Mouse (Mus musculus): ENCODE measurements at regions not wholly inside any gene's neighbourhood (a gene's known extent, or its start where the extent isn't known, plus 50 kb on each side); places are given as distances from the start of the nearest gene placed in this dataset.

DNA sequence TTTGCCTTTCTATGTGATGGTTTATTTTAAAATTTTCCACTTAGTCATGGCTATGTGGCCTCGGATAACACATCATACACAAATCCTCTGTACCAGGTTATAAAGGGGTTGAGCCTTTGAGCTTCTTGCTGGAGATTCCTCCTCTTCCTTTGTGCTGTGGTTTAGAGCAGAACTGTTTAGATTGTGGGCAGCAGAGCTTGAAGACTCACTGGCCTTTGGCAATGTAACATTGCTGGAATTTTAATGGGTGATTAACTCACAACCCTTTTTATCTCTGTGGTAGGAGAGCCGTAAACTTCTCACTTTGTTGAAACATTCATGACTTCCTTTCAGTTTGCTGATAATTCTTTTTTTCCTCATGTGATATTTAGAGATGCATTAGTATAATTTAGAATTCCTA is 413.0 kb downstream of the Lmo7 start:
- Histone ChIP-seq H3K36me3 (replicated peaks) (no peaks in the 10 kb centered on the region), H3K9ac (no peak overlapping the region), H3K27me3 (no peaks in the 10 kb centered on the region), H3K9me3 (no peaks in the 10 kb centered on the region), H3K27ac (no peak overlapping the region), H3K4me3 (replicated peaks) (no peak overlapping the region), H3K4me2 (no peak overlapping the region), H3K4me1 (no peaks in the 10 kb centered on the region)
- ATAC-seq (ENCODE audit: low FRiP score): no peak
- WGBS: 23% methylated on average over 2 of the region's 2 CpGs

DNA sequence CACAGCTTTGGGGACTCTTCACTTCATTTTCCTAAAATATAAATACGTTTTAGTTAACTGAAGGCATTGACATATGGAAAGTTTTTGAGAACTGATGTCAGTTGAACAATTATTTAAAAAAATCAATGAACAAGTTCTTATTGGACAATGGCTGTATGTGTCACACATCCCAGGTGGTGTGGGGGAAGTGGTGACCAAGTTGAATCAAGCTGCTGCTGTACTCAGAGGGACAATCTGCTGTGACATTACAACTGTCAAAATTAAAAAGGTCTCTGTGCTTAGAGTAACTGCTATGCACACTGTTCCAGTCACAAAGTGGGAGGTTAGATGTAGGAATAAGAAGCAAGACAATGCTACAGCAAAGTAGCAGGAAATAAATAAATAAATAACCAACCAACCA is 409.2 kb downstream of the Lmo7 start:
- WGBS: 90% methylated on average over 1 of the region's 1 CpGs
- ATAC-seq (ENCODE audit: low FRiP score): no peak
- H3K4me1 ChIP-seq: no peaks in the 10 kb centered on the region

DNA sequence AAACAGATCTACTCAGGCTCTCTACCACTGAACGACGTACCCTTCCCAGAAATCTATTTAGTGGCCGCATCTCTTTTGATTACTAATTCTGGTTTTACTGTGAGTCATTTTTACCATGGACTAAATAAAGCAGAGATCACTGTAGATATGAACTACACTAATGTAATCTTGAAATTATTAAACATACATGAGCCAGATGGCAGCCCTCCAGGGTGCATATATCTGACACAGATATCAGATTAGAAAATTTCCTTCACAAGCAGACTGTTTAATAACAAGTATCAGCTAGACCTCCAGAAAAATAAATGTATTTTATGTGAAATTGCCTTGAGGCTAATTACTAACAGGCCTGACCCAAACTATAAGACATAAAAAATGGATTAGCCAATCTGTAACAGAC is 388.4 kb downstream of the Lmo7 start:
- Histone ChIP-seq H3K27ac (no peak overlapping the region), H3K9me3 (no peaks in the 10 kb centered on the region), H3K4me3 (replicated peaks) (no peak overlapping the region), H3K9ac (no peak overlapping the region), H3K4me1 (no peaks in the 10 kb centered on the region), H3K4me2 (no peak overlapping the region), H3K27me3 (no peaks in the 10 kb centered on the region), H3K36me3 (replicated peaks) (no peaks in the 10 kb centered on the region)
- no peak for ATAC-seq (ENCODE audit: low FRiP score)
- WGBS: 96% methylated on average over 3 of the region's 3 CpGs

More for the DNA sequence above, 409.2 kb downstream of the Lmo7 start:
- H3K27me3 ChIP-seq: no peaks in the 10 kb centered on the region
- H3K4me2 ChIP-seq: no peak overlapping the region
- no peak overlapping the region for H3K4me3 ChIP-seq (replicated peaks)
- H3K9me3 ChIP-seq: no peaks in the 10 kb centered on the region
- no peak overlapping the region for H3K9ac ChIP-seq
- no peak overlapping the region for H3K27ac ChIP-seq
- no peaks in the 10 kb centered on the region for H3K36me3 ChIP-seq (replicated peaks)

DNA sequence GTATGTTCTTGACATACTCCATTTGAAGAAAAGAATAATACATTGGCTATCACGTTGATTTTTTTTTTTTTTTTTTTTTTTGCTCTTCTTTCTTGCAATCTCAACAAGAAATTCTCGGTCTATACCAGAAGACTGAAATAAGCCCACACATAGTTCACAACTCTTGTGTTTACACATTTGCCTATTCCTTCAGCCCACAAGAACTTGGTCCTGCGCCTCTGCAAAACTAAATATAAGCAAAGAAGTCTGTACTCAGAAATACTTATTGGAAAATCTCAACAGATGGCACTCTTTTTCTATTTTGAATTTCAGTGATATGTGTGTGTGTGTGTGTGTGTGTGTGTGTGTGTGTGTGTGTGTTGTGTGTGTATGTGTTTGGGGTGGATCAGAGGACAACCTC is 376.4 kb downstream of the Lmo7 start:
- Histone ChIP-seq H3K9me3 (no peaks in the 10 kb centered on the region), H3K9ac (no peak overlapping the region), H3K36me3 (replicated peaks) (no peaks in the 10 kb centered on the region), H3K4me2 (no peak overlapping the region), H3K27ac (no peak overlapping the region), H3K4me1 (no peaks in the 10 kb centered on the region), H3K4me3 (replicated peaks) (no peak overlapping the region), H3K27me3 (no peaks in the 10 kb centered on the region)
- no peak for ATAC-seq (ENCODE audit: low FRiP score)
- WGBS: 81% methylated on average over 3 of the region's 3 CpGs

DNA sequence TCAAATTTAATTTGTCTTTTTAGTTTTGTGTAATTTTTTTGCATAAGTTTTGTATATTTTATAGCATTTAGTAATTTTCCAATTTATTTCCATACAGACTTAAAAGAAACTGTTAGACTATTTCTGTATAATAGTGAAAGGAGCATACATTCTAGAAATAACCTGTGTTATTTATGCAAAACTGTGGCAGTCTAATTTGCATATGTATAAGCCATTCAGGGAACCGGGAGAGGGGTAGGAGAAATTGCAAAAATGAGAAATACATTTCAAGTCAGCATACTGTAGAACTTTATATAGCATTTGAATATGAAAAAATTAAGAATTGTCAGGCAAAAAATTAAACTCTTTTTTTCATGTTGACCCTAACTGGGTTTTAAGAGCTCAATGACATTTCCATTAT is 364.3 kb downstream of the Lmo7 start:
- Histone ChIP-seq H3K4me1 (no peaks in the 10 kb centered on the region), H3K36me3 (replicated peaks) (no peaks in the 10 kb centered on the region), H3K27me3 (no peaks in the 10 kb centered on the region), H3K27ac (no peak overlapping the region), H3K9ac (no peak overlapping the region), H3K4me3 (replicated peaks) (no peak overlapping the region), H3K9me3 (no peaks in the 10 kb centered on the region), H3K4me2 (no peak overlapping the region)
- 45% methylated on average over 1 of the region's 1 CpGs for WGBS
- no peak for ATAC-seq (ENCODE audit: low FRiP score)

DNA sequence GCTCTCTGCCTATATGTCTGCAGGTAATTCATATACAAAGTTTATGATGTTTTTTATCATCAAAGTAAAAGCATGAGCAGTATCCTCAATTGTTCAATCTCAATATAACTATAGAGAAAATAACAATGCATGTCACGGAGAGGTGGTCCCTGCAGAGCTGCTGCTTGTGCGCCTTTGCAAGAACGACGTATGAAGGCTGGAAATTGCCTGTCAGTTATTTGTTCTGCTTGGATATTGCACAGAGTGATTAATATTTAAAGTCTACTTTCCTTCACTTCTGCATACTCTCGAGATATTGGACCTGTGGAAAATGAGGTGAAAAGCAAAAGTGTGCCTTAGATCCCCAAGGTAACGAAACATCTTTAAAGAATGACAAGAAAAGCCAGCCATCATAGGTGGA is 362.8 kb downstream of the Lmo7 start:
- Histone ChIP-seq H3K27ac (no peak overlapping the region), H3K36me3 (replicated peaks) (no peaks in the 10 kb centered on the region), H3K9ac (no peak overlapping the region), H3K27me3 (no peaks in the 10 kb centered on the region), H3K9me3 (no peaks in the 10 kb centered on the region), H3K4me1 (no peaks in the 10 kb centered on the region), H3K4me2 (no peak overlapping the region), H3K4me3 (replicated peaks) (no peak overlapping the region)
- WGBS: 67% methylated on average over 6 of the region's 6 CpGs
- ATAC-seq (ENCODE audit: low FRiP score): no peak

DNA sequence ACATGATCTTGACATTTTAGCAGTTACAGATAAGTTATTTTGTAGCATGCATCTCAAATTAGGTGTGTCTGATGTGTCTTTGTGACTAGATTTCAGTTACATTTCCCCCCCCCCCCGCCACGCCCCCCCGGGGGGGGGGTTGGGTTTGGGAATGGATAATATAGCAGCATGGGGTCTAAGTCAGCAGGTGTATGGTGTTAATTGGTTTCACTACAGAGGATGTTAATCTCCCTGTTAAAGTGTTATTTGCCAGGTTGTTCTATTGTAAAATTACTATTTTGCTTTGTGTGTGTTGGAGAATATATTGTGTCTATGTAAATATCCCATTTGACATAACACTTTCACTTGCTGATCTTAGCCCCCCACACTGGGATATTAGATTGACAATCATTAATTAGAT is 319.2 kb downstream of the Lmo7 start:
- ATAC-seq (ENCODE audit: low FRiP score): no peak
- whole genome bisulfite sequencing: 13% methylated on average over 3 of the region's 3 CpGs

DNA sequence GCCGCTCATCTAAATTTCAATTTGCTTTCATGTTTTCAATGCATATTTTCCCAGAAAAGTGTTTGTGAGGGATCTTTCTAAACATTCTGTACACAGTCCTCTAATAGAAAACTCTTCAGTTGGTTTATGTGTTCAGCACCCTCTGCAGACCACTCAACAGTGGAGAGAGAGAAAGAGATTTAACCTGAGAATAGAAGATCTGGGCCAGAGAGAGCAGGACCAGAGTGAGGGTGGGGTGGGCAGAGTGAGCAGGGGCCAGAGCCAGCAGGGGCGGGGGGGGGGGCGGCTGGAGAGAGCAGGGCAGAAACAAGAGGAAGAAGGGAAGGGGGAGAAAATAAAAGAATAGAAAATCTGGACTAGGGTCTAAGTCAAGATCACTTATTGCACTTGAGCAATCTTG is 318.7 kb downstream of the Lmo7 start:
- no peaks in the 10 kb centered on the region for H3K9me3 ChIP-seq
- H3K9ac ChIP-seq: no peak overlapping the region
- H3K4me2 ChIP-seq: no peak overlapping the region
- 84% methylated on average over 1 of the region's 3 CpGs for WGBS
- no peak overlapping the region for H3K4me3 ChIP-seq (replicated peaks)
- H3K27me3 ChIP-seq: no peaks in the 10 kb centered on the region
- H3K27ac ChIP-seq: no peak overlapping the region
- H3K4me1 ChIP-seq: no peaks in the 10 kb centered on the region
- 0 out of 2 replicates have a peak, but pooled peaks have one; percentile 27 for ATAC-seq (ENCODE audit: low FRiP score)
- H3K36me3 ChIP-seq (replicated peaks): no peaks in the 10 kb centered on the region

More for the DNA sequence above, 319.2 kb downstream of the Lmo7 start:
- H3K27me3 ChIP-seq: no peaks in the 10 kb centered on the region
- no peak overlapping the region for H3K4me3 ChIP-seq (replicated peaks)
- H3K4me2 ChIP-seq: no peak overlapping the region
- no peaks in the 10 kb centered on the region for H3K9me3 ChIP-seq
- no peaks in the 10 kb centered on the region for H3K4me1 ChIP-seq
- H3K27ac ChIP-seq: no peak overlapping the region
- no peak overlapping the region for H3K9ac ChIP-seq
- no peaks in the 10 kb centered on the region for H3K36me3 ChIP-seq (replicated peaks)

DNA sequence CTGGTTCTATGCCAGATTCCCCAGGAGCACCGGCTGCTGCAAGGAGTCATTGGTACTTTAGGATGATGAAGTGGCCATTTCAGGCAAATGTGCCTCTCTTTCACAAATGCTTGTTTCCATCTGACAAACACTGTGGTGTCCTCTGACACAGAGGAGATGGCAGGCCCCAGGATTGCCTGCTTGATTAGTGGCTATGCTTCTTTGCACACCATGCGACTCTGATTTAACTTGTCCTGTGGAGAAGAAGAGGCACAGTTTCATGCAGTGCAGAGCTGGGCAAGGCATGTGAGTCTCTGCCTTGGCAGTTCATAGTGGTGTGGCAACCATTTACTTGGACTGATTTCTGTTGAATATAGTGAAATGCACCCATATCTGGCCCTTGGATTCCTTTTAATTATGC is 308.4 kb downstream of the Lmo7 start:
- no peaks in the 10 kb centered on the region for H3K4me1 ChIP-seq
- 94% methylated on average over 2 of the region's 2 CpGs for WGBS
- no peaks in the 10 kb centered on the region for H3K9me3 ChIP-seq
- H3K36me3 ChIP-seq (replicated peaks): no peaks in the 10 kb centered on the region
- no peaks in the 10 kb centered on the region for H3K27me3 ChIP-seq
- no peak overlapping the region for H3K9ac ChIP-seq
- H3K4me2 ChIP-seq: no peak overlapping the region
- H3K27ac ChIP-seq: no peak overlapping the region
- ATAC-seq (ENCODE audit: low FRiP score): no peak
- no peak overlapping the region for H3K4me3 ChIP-seq (replicated peaks)

DNA sequence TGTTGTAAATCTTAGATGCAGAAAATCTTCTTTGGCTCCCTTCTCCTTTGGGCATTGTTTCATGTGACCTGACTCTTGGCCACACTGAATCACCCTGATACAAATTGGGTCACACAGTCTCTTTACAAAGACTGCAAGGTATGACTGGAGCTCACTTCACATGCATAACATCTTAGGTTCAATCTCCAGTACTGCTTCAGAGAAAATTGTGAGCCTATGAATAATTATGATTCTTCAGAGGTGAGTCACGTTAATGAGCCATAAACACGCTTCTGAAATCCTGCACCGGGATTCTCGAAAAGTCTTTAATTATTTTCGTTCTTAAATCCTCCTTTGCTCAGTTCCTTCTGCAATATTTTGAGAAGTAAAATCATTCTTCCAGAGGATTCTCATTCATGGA is 307.7 kb downstream of the Lmo7 start:
- H3K27ac ChIP-seq: no peak overlapping the region
- H3K4me2 ChIP-seq: no peak overlapping the region
- no peaks in the 10 kb centered on the region for H3K36me3 ChIP-seq (replicated peaks)
- WGBS: 91% methylated on average over 5 of the region's 5 CpGs
- H3K4me3 ChIP-seq (replicated peaks): no peak overlapping the region
- ATAC-seq (ENCODE audit: low FRiP score): no peak
- no peak overlapping the region for H3K9ac ChIP-seq
- H3K27me3 ChIP-seq: no peaks in the 10 kb centered on the region
- no peaks in the 10 kb centered on the region for H3K9me3 ChIP-seq
- H3K4me1 ChIP-seq: no peaks in the 10 kb centered on the region

DNA sequence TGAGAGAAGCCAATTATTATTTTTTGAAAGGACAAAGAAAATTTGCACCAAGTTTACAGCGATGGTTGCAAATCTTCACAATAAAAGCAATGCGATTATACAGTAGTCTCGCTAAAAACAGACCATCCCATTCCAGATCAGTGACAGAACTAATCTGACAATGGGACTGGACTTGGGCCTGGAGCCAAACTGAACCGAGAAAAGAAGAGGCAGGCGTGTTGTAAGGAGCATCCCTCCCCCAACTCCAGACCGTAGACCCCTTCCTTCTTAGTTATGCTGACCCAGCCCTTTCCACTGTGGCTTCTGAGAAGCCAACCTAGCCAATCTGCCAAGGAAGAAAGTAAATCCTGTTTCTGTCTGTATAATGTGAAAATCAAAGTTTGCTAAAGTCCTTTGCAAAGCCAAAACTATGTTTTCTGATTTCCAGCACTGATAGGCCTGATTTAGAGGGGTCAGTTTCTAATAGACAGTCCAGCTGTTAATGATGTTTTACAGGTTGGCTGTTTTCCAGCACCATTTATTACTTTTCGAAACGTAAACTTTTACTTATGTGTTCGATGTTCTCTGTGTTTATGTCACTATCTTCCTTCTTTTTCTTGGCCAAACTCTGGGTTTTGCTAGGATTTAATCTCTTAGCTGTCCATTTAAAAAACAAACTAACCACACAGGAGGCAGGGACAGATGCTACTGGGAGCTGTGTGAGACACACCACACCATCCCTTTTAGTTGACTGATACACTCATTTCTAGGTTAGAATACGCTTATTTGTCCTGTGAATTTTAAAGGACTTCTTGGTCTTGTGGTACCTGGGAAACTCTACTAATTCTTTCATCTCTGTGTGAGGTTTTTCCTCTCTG is 301.5 kb downstream of the Lmo7 start:
- WGBS: 81% methylated on average over 10 of the region's 10 CpGs
- H3K4me2 ChIP-seq: no peak overlapping the region
- no peak overlapping the region for H3K27ac ChIP-seq
- H3K9ac ChIP-seq: no peak overlapping the region
- H3K36me3 ChIP-seq (replicated peaks): no peaks in the 10 kb centered on the region
- no peak for ATAC-seq (ENCODE audit: low FRiP score)
- no peaks in the 10 kb centered on the region for H3K27me3 ChIP-seq
- H3K9me3 ChIP-seq: no peaks in the 10 kb centered on the region
- no peaks in the 10 kb centered on the region for H3K4me1 ChIP-seq
- no peak overlapping the region for H3K4me3 ChIP-seq (replicated peaks)

DNA sequence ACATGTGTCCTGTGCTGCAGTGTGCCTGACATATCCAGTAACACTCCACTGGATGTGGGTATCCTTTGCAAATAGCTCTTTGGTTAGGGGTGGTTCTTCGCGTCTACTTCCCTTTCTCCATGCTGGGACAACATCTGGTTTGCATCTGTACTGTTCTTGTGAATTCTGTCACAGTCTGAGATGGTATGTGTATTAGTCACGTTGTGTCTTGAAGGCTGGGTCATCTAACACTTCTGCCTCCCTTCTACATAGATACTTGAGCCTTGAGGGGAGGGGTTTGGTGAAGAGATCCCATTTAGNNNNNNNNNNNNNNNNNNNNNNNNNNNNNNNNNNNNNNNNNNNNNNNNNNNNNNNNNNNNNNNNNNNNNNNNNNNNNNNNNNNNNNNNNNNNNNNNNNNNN is 294.9 kb downstream of the Lmo7 start:
- H3K4me3 ChIP-seq (replicated peaks): no peak overlapping the region
- no peak overlapping the region for H3K27ac ChIP-seq
- WGBS: 73% methylated on average over 3 of the region's 3 CpGs
- H3K9ac ChIP-seq: no peak overlapping the region
- no peaks in the 10 kb centered on the region for H3K27me3 ChIP-seq
- no peaks in the 10 kb centered on the region for H3K36me3 ChIP-seq (replicated peaks)
- no peaks in the 10 kb centered on the region for H3K4me1 ChIP-seq
- no peaks in the 10 kb centered on the region for H3K9me3 ChIP-seq
- no peak for ATAC-seq (ENCODE audit: low FRiP score)
- no peak overlapping the region for H3K4me2 ChIP-seq

DNA sequence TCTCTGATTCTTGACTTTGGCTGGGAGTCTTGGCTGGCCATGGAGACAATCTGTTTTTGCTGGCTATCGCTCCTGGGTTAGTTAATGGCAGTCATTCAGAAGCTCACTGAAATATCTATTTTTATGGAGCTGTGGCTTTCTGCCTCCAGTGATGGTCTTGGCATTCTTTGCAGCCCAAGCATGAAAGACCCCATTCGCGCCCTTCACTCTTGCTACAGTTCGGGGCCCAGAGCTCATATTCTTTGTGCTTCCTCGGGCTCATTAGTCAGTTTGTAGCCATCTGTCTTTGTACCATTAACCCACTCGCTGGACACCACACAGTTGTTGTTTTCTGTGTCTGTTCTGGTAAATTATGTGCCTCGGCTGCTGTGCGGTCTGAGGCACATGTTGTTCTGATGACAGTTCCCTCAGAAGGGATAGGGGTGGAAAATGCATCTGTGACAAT is 290.4 kb downstream of the Lmo7 start:
- 79% methylated on average over 8 of the region's 8 CpGs for WGBS
- Histone ChIP-seq H3K4me2 (no peak overlapping the region), H3K27ac (no peak overlapping the region), H3K9me3 (no peaks in the 10 kb centered on the region), H3K27me3 (no peaks in the 10 kb centered on the region), H3K9ac (no peak overlapping the region), H3K4me1 (no peaks in the 10 kb centered on the region), H3K36me3 (replicated peaks) (no peaks in the 10 kb centered on the region), H3K4me3 (replicated peaks) (no peak overlapping the region)
- ATAC-seq (ENCODE audit: low FRiP score): no peak

Measured in forebrain, embryonic 12.5 days (tissue).